Mouse (Mus musculus): ENCODE measurements around the gene Stard3.
A peak's percentile ranks its signal among the peaks of the same experiment; 100 is the strongest.

Gene Stard3

GRCm38 (mm10) chr11:98348083-98348961, 9.8 kb upstream of the Stard3 start, which contains the start of gene Ppp1r1b:
TSS of gene Ppp1r1b (plus strand) at chr11:98348404.
- peak; percentile 55 for DNase-seq (ENCODE audit: low read depth, low spot score)

GRCm38 (mm10) chr11:98349308-98349707, 8.9 kb upstream of the Stard3 start:
- no peak for DNase-seq (ENCODE audit: low read depth, low spot score)

GRCm38 (mm10) chr11:98352272-98352990, 5.7 kb upstream of the Stard3 start:
- DNase-seq (ENCODE audit: low read depth, low spot score) = no peak

GRCm38 (mm10) chr11:98353651-98354211, 4.4 kb upstream of the Stard3 start:
- no peak for DNase-seq (ENCODE audit: low read depth, low spot score)

- no peak for DNase-seq (ENCODE audit: low read depth, low spot score)
These were observed 3.7 kb upstream of the Stard3 start for GRCm38 (mm10) chr11:98354445-98354844.

GRCm38 (mm10) chr11:98355732-98356299, 2.4 kb upstream of the Stard3 start:
- peak; percentile 83 for DNase-seq (ENCODE audit: low read depth, low spot score)

GRCm38 (mm10) chr11:98356625-98357394, 1.4 kb upstream of the Stard3 start:
- no peak for DNase-seq (ENCODE audit: low read depth, low spot score)

GRCm38 (mm10) chr11:98357396-98358160, 590 bp upstream of the Stard3 start:
- no peak for DNase-seq (ENCODE audit: low read depth, low spot score)

GRCm38 (mm10) chr11:98360866-98361521, 2.8 kb downstream of the Stard3 start:
- no peak for DNase-seq (ENCODE audit: low read depth, low spot score)

GRCm38 (mm10) chr11:98363817-98364216, 5.6 kb downstream of the Stard3 start:
- no peak for DNase-seq (ENCODE audit: low read depth, low spot score)

GRCm38 (mm10) chr11:98364410-98364809, 6.2 kb downstream of the Stard3 start:
- no peak for DNase-seq (ENCODE audit: low read depth, low spot score)

- no peak for DNase-seq (ENCODE audit: low read depth, low spot score)
These were observed 8.1 kb downstream of the Stard3 start for GRCm38 (mm10) chr11:98366290-98366689.

- DNase-seq (ENCODE audit: low read depth, low spot score) = no peak
These were observed 9.1 kb downstream of the Stard3 start for GRCm38 (mm10) chr11:98367171-98367862.

- no peak for DNase-seq (ENCODE audit: low read depth, low spot score)
These were observed 9.7 kb downstream of the Stard3 start for GRCm38 (mm10) chr11:98367863-98368186.

GRCm38 (mm10) chr11:98369337-98369736, 11.2 kb downstream of the Stard3 start:
- no peak for DNase-seq (ENCODE audit: low read depth, low spot score)

- DNase-seq (ENCODE audit: low read depth, low spot score) = no peak
These were observed 12.4 kb downstream of the Stard3 start for GRCm38 (mm10) chr11:98370588-98370987.

GRCm38 (mm10) chr11:98371556-98372240, 13.5 kb downstream of the Stard3 start:
- no peak for DNase-seq (ENCODE audit: low read depth, low spot score)

GRCm38 (mm10) chr11:98372406-98372805, 14.2 kb downstream of the Stard3 start:
- peak; percentile 63 for DNase-seq (ENCODE audit: low read depth, low spot score)

- DNase-seq (ENCODE audit: low read depth, low spot score) = no peak
These were observed 15.1 kb downstream of the Stard3 start for GRCm38 (mm10) chr11:98373244-98373643.

All from CD4-positive helper T cell, adult 2 months (primary cell).